Mouse (Mus musculus) testis, adult 2 months (tissue): Measurements from ENCODE around the gene Ccdc28a.

Experiments used
- CTCF ChIP-seq: fragments of 200-500 bp; IDR thresholded peaks from 2 replicates; pipeline ENCODE4 v1.5.1; 2012; ENCODE audit warnings: low read depth, mild to moderate bottlenecking, inconsistent platforms, low read length, moderate library complexity; ENCODE audit not compliant: control insufficient read depth, insufficient read depth, insufficient replicate concordance
- POLR2A ChIP-seq: fragments of 200-500 bp; IDR thresholded peaks from 2 replicates; pipeline ENCODE4 v1.6.1; 2012; ENCODE audit warnings: low read depth, mild to moderate bottlenecking, inconsistent platforms, low read length, moderate library complexity; ENCODE audit not compliant: control insufficient read depth

DNA sequence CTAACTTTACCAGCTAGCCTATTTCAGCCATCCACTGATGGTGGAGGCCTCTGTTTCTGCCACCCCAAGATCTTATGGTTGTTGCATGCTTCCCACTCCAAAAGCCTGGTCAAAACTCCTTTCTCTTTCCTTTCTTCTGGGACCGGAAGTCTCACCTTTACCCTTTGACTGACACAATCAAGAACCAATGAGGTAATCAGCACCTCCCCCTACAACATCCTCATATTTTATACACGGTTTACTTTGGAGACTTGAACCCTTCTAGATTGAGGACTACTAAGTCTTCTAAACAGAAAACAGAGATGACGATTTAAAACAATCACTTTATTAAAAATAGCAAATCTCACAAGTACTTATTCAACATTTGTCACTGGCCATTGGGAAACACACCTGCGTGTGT is 21.4 kb downstream of the Ccdc28a start:
- TF ChIP-seq POLR2A (no peak), CTCF (no peak)
